Mouse (Mus musculus) liver, embryonic 13.5 days (tissue): Measurements from ENCODE around the gene Gabrq. TPM values are rescaled to one million over a fixed set of nuclear protein-coding genes. Genes with fewer than 3 reads are reported as not detected.
A peak's percentile ranks its signal among the peaks of the same experiment; 100 is the strongest.

Source experiments
- ATAC-seq: fragments of 200-750 bp; cut with Nextera tagmentation; 2 replicates; pipeline ENCODE4 v1.8.0; 2017; ENCODE audit warnings: low read depth, mild to moderate bottlenecking, moderate number of reproducible peaks, moderate library complexity
- DNase-seq: peaks from one replicate; pipeline ENCODE4 v3.0.0; 2022
- H3K27ac ChIP-seq: fragments of 300-500 bp; sonication (generic); 2 replicates; pipeline ENCODE4 v1.5.1; 2015; ENCODE audit warnings: moderate library complexity, mild to moderate bottlenecking, inconsistent platforms
- H3K27me3 ChIP-seq: fragments of 300-500 bp; sonication (generic); 2 replicates; pipeline ENCODE4 v1.6.1; 2015; ENCODE audit warnings: mild to moderate bottlenecking, inconsistent platforms
- H3K36me3 ChIP-seq: fragments of 300-500 bp; sonication (generic); 2 replicates; pipeline ENCODE4 v1.6.1; 2015; ENCODE audit warnings: mild to moderate bottlenecking, inconsistent platforms
- H3K4me1 ChIP-seq: fragments of 300-500 bp; sonication (generic); replicated peaks from 2 replicates; pipeline ENCODE4 v1.6.1; 2015; ENCODE audit warnings: inconsistent platforms
- H3K4me2 ChIP-seq: fragments of 300-500 bp; sonication (generic); 2 replicates; pipeline ENCODE4 v1.6.1; 2015; ENCODE audit warnings: inconsistent platforms, mild to moderate bottlenecking, moderate library complexity
- H3K4me3 ChIP-seq: fragments of 300-500 bp; sonication (generic); replicated peaks from 2 replicates; pipeline ENCODE4 v1.5.1; 2015; ENCODE audit warnings: mild to moderate bottlenecking, inconsistent platforms
- H3K9ac ChIP-seq: fragments of 300-500 bp; sonication (generic); 2 replicates; pipeline ENCODE4 v1.6.1; 2015; ENCODE audit warnings: mild to moderate bottlenecking, inconsistent platforms
- H3K9me3 ChIP-seq: fragments of 300-500 bp; sonication (generic); replicated peaks from 2 replicates; pipeline ENCODE4 v1.6.1; 2016; ENCODE audit warnings: inconsistent platforms
- whole genome bisulfite sequencing: fragments of 180-500 bp; shearing (Covaris S2); methylation state at CpG from one replicate; pipeline ENCODE4 v1.1.7; 2015; ENCODE audit not compliant: insufficient replicate concordance; 5-methylcytosine and 5-hydroxymethylcytosine counted together
- polyA plus RNA-seq: library from polyadenylated mRNA; unstranded; fragments of >200 nt; fragmentation: Nextera tagmentation; extraction: Ambion mirVana; gene quantifications from 2 replicates; pipeline ENCODE4 v1.2.1, GENCODE M21; 2015

The Gabrq gene
- polyA plus RNA-seq, result 0.10 TPM in 1 of 2 replicates, not detected in the other

- peak within 1 kb of the TSS; percentile 43 for H3K4me2 ChIP-seq
- 26% methylated on average over 43 of the region's 43 CpGs for WGBS
These were observed at the start of gene Gabrq for GRCm38 (mm10) chrX:72824776-72825588. Gene Gabrq (plus strand): TSS chrX:72825178.

GRCm38 (mm10) chrX:72788773-72789557 lies 36.0 kb upstream of the Gabrq start:
- no peak overlapping the region for H3K4me3 ChIP-seq
- WGBS, result 29% methylated on average over 1 of the region's 1 CpGs
- H3K27ac ChIP-seq, result no peak overlapping the region
- H3K9me3 ChIP-seq, result no peaks in the 10 kb centered on the region
- H3K36me3 ChIP-seq, result no peaks in the 10 kb centered on the region
- no peak overlapping the region for H3K9ac ChIP-seq
- no peak overlapping the region for H3K4me2 ChIP-seq
- no peaks in the 10 kb centered on the region for H3K4me1 ChIP-seq
- no peak for ATAC-seq
- DNase-seq, result no peak
- H3K27me3 ChIP-seq, result no peaks in the 10 kb centered on the region

More at GRCm38 (mm10) chrX:72824776-72825588, at the start of gene Gabrq:
- no peak within 1 kb of the TSS for H3K9ac ChIP-seq
- 0 out of 2 replicates have a peak, but pooled peaks have one; percentile 31 for ATAC-seq
- no peak for DNase-seq
- no peaks in the 10 kb centered on the region for H3K4me1 ChIP-seq
- H3K36me3 ChIP-seq, result no peaks in the 10 kb centered on the region
- H3K27ac ChIP-seq, result no peak within 1 kb of the TSS
- H3K9me3 ChIP-seq, result no peaks in the 10 kb centered on the region
- H3K27me3 ChIP-seq, result peaks cover 18% of the 10 kb centered on the region
- 0 out of 2 replicates have a peak within 1 kb of the TSS, but pooled peaks have one; percentile 12 for H3K4me3 ChIP-seq

GRCm38 (mm10) chrX:72789558-72789871 lies 35.5 kb upstream of the Gabrq start:
- DNase-seq (no peak), ATAC-seq (no peak)
- Histone ChIP-seq H3K4me3 (no peak overlapping the region), H3K27me3 (no peaks in the 10 kb centered on the region), H3K27ac (no peak overlapping the region), H3K36me3 (no peaks in the 10 kb centered on the region), H3K9me3 (no peaks in the 10 kb centered on the region), H3K4me1 (no peaks in the 10 kb centered on the region), H3K9ac (no peak overlapping the region), H3K4me2 (no peak overlapping the region)

GRCm38 (mm10) chrX:72819594-72819993 lies 5.4 kb upstream of the Gabrq start:
- no peak overlapping the region for H3K27ac ChIP-seq
- H3K4me2 ChIP-seq, result no peak overlapping the region
- peak; percentile 1 for DNase-seq
- peaks cover 4% of the 10 kb centered on the region for H3K27me3 ChIP-seq
- WGBS, result 4% methylated on average over 5 of the region's 5 CpGs
- H3K9ac ChIP-seq, result no peak overlapping the region
- no peaks in the 10 kb centered on the region for H3K36me3 ChIP-seq
- H3K9me3 ChIP-seq, result no peaks in the 10 kb centered on the region
- H3K4me3 ChIP-seq, result no peak overlapping the region
- ATAC-seq, result no peak
- H3K4me1 ChIP-seq, result no peaks in the 10 kb centered on the region

GRCm38 (mm10) chrX:72823310-72823709 lies 1.7 kb upstream of the Gabrq start:
- Histone ChIP-seq H3K4me1 (no peaks in the 10 kb centered on the region), H3K9me3 (no peaks in the 10 kb centered on the region), H3K4me2 (no peak overlapping the region), H3K4me3 (no peak overlapping the region), H3K27me3 (peaks cover 18% of the 10 kb centered on the region), H3K36me3 (no peaks in the 10 kb centered on the region), H3K27ac (no peak overlapping the region), H3K9ac (no peak overlapping the region)
- DNase-seq (no peak), ATAC-seq (no peak)
- WGBS, result 55% methylated on average over 2 of the region's 2 CpGs

GRCm38 (mm10) chrX:72825589-72825905 lies 569 bp downstream of the Gabrq start:
- H3K36me3 ChIP-seq, result no peaks in the 10 kb centered on the region
- DNase-seq, result no peak
- H3K4me3 ChIP-seq, result no peak overlapping the region
- peaks cover 18% of the 10 kb centered on the region for H3K27me3 ChIP-seq
- H3K9me3 ChIP-seq, result no peaks in the 10 kb centered on the region
- H3K4me1 ChIP-seq, result no peaks in the 10 kb centered on the region
- H3K4me2 ChIP-seq, result peak overlapping the region; percentile 43; the same call in 1 of the 2 replicates
- WGBS, result 45% methylated on average over 7 of the region's 7 CpGs
- H3K27ac ChIP-seq, result no peak overlapping the region
- H3K9ac ChIP-seq, result no peak overlapping the region
- no peak for ATAC-seq

Other genes with a start within 250 kb of the Gabrq start
- 0.19 and 0.32 TPM in 2 replicates for gene Gabra3, start 168.3 kb upstream of the Gabrq start, polyA plus RNA-seq
- 38.7 and 50.1 TPM in 2 replicates for gene Cetn2, start 93.2 kb downstream of the Gabrq start, polyA plus RNA-seq
- gene Nsdhl, start 93.4 kb downstream of the Gabrq start, polyA plus RNA-seq, result 23.0 and 25.9 TPM in 2 replicates
- 1.3 and 1.4 TPM in 2 replicates for gene Zfp185, start 162.2 kb downstream of the Gabrq start, polyA plus RNA-seq
- gene Pnma5, start 211.9 kb downstream of the Gabrq start, polyA plus RNA-seq, result 0.08 TPM in 1 of 2 replicates, not detected in the other
- not detected in 2 replicates for gene Pnma3, start 239.6 kb downstream of the Gabrq start, polyA plus RNA-seq